In the genomic region with DNA sequence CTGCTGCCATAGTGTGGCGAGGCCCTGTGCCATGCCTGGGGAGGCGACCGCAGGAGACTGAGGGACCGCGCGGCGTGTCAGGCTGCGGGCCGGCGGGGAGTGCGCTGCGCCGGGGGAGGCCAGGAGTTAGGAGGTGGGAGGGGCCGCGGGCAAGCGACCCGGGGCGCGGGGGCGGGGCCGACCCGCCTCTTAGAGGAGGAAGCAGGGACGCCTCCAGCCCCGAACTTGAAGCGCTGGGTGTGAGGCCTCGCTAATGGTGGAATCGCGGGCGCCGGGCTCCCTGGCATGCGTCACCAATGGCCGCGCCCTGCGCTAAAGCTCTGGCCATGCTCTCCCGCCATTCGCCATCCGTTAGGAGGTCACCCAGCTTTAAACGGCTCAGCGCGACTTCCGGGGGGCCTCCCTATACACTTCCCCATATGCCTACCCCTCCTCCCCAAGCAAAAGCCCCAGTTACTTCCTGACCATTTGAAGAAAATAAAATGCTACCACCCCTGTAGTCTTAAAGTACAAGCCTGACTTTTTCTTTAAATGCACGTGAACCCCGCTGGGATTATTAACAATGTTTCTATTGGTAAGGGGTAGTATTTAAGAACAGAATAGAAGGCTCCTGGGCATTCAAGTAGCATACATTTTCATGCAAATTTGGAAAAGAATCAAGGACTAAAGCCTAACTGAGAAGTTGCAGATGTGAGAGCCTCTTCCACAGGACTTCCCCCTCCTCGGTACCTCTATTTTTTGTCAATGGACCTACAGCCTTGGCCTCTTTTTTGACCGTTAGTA, we compare ENCODE assay signal across 8 mouse cellular contexts. TPM values are rescaled to one million over a fixed set of nuclear protein-coding genes. Genes with fewer than 3 reads are reported as not detected.
DNase-seq lines count a peak whose midpoint lies in the region; ATAC-seq and TF ChIP-seq lines count a peak whose summit lies in the region.

Gene Sms, minus strand, starts transcription at position 344 of the 783 bp plus-strand sequence.

- peak within 1 kb of the TSS; percentile 73 for H3K27ac ChIP-seq in embryonic facial prominence, embryonic 13.5 days
- H3K27ac ChIP-seq in liver, embryonic 11.5 days (ENCODE audit: low read depth, low read length), result peak within 1 kb of the TSS; percentile 62
- H3K27ac ChIP-seq in stomach, embryonic 14.5 days (ENCODE audit: low read length), result peak within 1 kb of the TSS; percentile 63; the same call in 1 of the 2 replicates

- H3K4me3 ChIP-seq in embryonic facial prominence, embryonic 13.5 days, result peak within 1 kb of the TSS; percentile 62
- peak within 1 kb of the TSS; percentile 73 for H3K4me3 ChIP-seq in liver, embryonic 11.5 days (ENCODE audit: low read depth, low read length)
- H3K4me3 ChIP-seq in myocyte, result peak within 1 kb of the TSS; percentile 36
- peak within 1 kb of the TSS; percentile 63 for H3K4me3 ChIP-seq in stomach, embryonic 14.5 days (ENCODE audit: low read depth, low read length)

- H3K36me3 ChIP-seq in embryonic facial prominence, embryonic 13.5 days, result no peaks in the 10 kb centered on the region
- H3K36me3 ChIP-seq in liver, embryonic 11.5 days (ENCODE audit: control insufficient read depth, insufficient read depth, low read length), result no peaks in the 10 kb centered on the region
- no peaks in the 10 kb centered on the region for H3K36me3 ChIP-seq in myocyte (ENCODE audit: control insufficient read depth, insufficient read depth)
- no peaks in the 10 kb centered on the region for H3K36me3 ChIP-seq in stomach, embryonic 14.5 days (ENCODE audit: control insufficient read depth, insufficient read depth, low read length)

- WGBS in embryonic facial prominence, embryonic 13.5 days, result 21% methylated on average over 42 of the region's 45 CpGs
- WGBS in liver, embryonic 11.5 days, result 8% methylated on average over 43 of the region's 45 CpGs
- 24% methylated on average over 29 of the region's 45 CpGs for WGBS in stomach, embryonic 14.5 days

- H3K9me3 ChIP-seq in embryonic facial prominence, embryonic 13.5 days, result no peaks in the 10 kb centered on the region
- no peaks in the 10 kb centered on the region for H3K9me3 ChIP-seq in liver, embryonic 11.5 days (ENCODE audit: control insufficient read depth, low read length)
- no peaks in the 10 kb centered on the region for H3K9me3 ChIP-seq in stomach, embryonic 14.5 days (ENCODE audit: control insufficient read depth, low read depth, low read length)

- TF ChIP-seq POLR2A in myocyte (IDR thresholded peaks at IDR 0.05; ENCODE audit: insufficient read length, low read depth), result peak; percentile 64

- peak within 1 kb of the TSS; percentile 58 for H3K4me2 ChIP-seq in embryonic facial prominence, embryonic 13.5 days
- H3K4me2 ChIP-seq in liver, embryonic 11.5 days, result peak within 1 kb of the TSS; percentile 66
- H3K4me2 ChIP-seq in myocyte (ENCODE audit: low read depth), result peak within 1 kb of the TSS; percentile 80
- peak within 1 kb of the TSS; percentile 42 for H3K4me2 ChIP-seq in stomach, embryonic 14.5 days (replicated peaks; ENCODE audit: low read depth, low read length)

- peaks cover 5% of the 10 kb centered on the region; the same call in 1 of the 2 replicates for H3K4me1 ChIP-seq in embryonic facial prominence, embryonic 13.5 days
- H3K4me1 ChIP-seq in liver, embryonic 11.5 days (replicated peaks; ENCODE audit: control insufficient read depth, insufficient read depth, low read length), result no peaks in the 10 kb centered on the region
- no peaks in the 10 kb centered on the region for H3K4me1 ChIP-seq in stomach, embryonic 14.5 days (ENCODE audit: control insufficient read depth, insufficient read depth, low read length)

- H3K79me2 ChIP-seq in myocyte (ENCODE audit: control insufficient read depth, insufficient read depth), result peaks cover 34% of the 10 kb centered on the region

- peak; percentile 63 to 68 for DNase-seq in B cell, adult 2 months
- peak; percentile 77 for DNase-seq in adrenal gland, postnatal 14 days
- peak; percentile 31 for DNase-seq in heart, adult 8-10 months (ENCODE audit: low spot score)
- DNase-seq in kidney, adult 9 months, result peak; percentile 50
- peak; percentile 77 for DNase-seq in liver, embryonic 11.5 days (ENCODE audit: low spot score)

- peaks cover 6% of the 10 kb centered on the region; the same call in 1 of the 2 replicates for H3K27me3 ChIP-seq in embryonic facial prominence, embryonic 13.5 days
- peaks cover 6% of the 10 kb centered on the region for H3K27me3 ChIP-seq in liver, embryonic 11.5 days (replicated peaks; ENCODE audit: control insufficient read depth, insufficient read depth, low read length)
- no peaks in the 10 kb centered on the region for H3K27me3 ChIP-seq in myocyte (ENCODE audit: control insufficient read depth, insufficient read depth, insufficient read length)
- H3K27me3 ChIP-seq in stomach, embryonic 14.5 days (ENCODE audit: control insufficient read depth, insufficient read depth, low read length), result no peaks in the 10 kb centered on the region

- peak; percentile 82 for ATAC-seq in embryonic facial prominence, embryonic 13.5 days (ENCODE audit: insufficient number of reproducible peaks, insufficient read depth, low FRiP score, low TSS enrichment, low read depth)
- peak; percentile 90 for ATAC-seq in liver, embryonic 11.5 days (replicated peaks; ENCODE audit: low FRiP score)
- peak; percentile 89 for ATAC-seq in stomach, embryonic 14.5 days (ENCODE audit: insufficient number of reproducible peaks, insufficient read depth, low FRiP score, low read depth)

- peak within 1 kb of the TSS; percentile 79 for H3ac ChIP-seq in myocyte (ENCODE audit: control insufficient read depth, insufficient read length)

- H3K9ac ChIP-seq in embryonic facial prominence, embryonic 13.5 days, result peak within 1 kb of the TSS; percentile 78
- peak within 1 kb of the TSS; percentile 75 for H3K9ac ChIP-seq in liver, embryonic 11.5 days (ENCODE audit: low read depth, low read length)
- peak within 1 kb of the TSS; percentile 60 for H3K9ac ChIP-seq in stomach, embryonic 14.5 days (replicated peaks; ENCODE audit: low read depth, low read length)

TF ChIP-seq in myocyte, 11 proteins besides CTCF, POLR2A, EP300 and RAD21:
- TF ChIP-seq CEBPB (IDR thresholded peaks at IDR 0.05; ENCODE audit: insufficient read depth, poor library complexity, severe bottlenecking), result no peak
- TF ChIP-seq POLR2AphosphoS2 (IDR thresholded peaks at IDR 0.05; ENCODE audit: insufficient read length, low read depth), result peak; percentile 51

RNA-seq across cellular contexts. Expression of gene Sms, which starts in this region (rescaled TPM):
- total RNA-seq in adrenal gland, postnatal 14 days (2021), result 14.7 and 21.9 TPM in 2 replicates
- polyA plus RNA-seq in embryonic facial prominence, embryonic 13.5 days (2015; fragmentation: Nextera tagmentation; extraction: Ambion mirVana), result 46.6 and 65.5 TPM in 2 replicates
- 10 to 100 TPM; 37.0 to 81.6 (median 52.2) TPM for total RNA-seq in heart, adult 8-10 months (2022)
- polyA plus RNA-seq in liver, embryonic 11.5 days (2014; fragmentation: Nextera tagmentation; extraction: Ambion mirVana), result 63.3 and 63.6 TPM in 2 replicates
- 36.0 TPM for polyA plus RNA-seq in myocyte (2012; fragmentation: generic; extraction: Trizol)
- 59.1 and 60.4 TPM in 2 replicates for polyA plus RNA-seq in stomach, embryonic 14.5 days (2014; fragmentation: Nextera tagmentation; extraction: Ambion mirVana)

Comparison
In these comparisons a context has a peak if more than half of its experiments do, and no peak if none do; other contexts are left out.
1. Peak in every context shown above with its lines: DNase-seq, ATAC-seq, H3K4me3 ChIP-seq and H3K27ac ChIP-seq.